Mouse (Mus musculus): Measurements from ENCODE around the gene Aip. TPM values are rescaled to one million over a fixed set of nuclear protein-coding genes. Genes with fewer than 3 reads are reported as not detected.

Aip gene
- polyA plus RNA-seq, 1 experiment from 2014 or later = 97.5 TPM

GRCm38 (mm10) chr19:4086156-4086555 lies 39.5 kb downstream of the Aip start:
- WGBS = 93% methylated on average over 15 of the region's 15 CpGs
- Histone ChIP-seq H3K4me3 (ENCODE audit: low read length) (no peak overlapping the region), H3K4me2 (replicated peaks; ENCODE audit: low read depth, low read length) (no peak overlapping the region), H3K9me3 (ENCODE audit: control insufficient read depth, low read length) (no peaks in the 10 kb centered on the region), H3K27me3 (ENCODE audit: control insufficient read depth, insufficient read depth, low read length) (no peaks in the 10 kb centered on the region), H3K36me3 (ENCODE audit: control insufficient read depth, insufficient read depth, low read length) (no peaks in the 10 kb centered on the region), H3K4me1 (ENCODE audit: control insufficient read depth, insufficient read depth, low read length) (no peaks in the 10 kb centered on the region), H3K9ac (ENCODE audit: low read depth, low read length) (no peak overlapping the region), H3K27ac (ENCODE audit: low read depth, low read length) (no peak overlapping the region)
- ATAC-seq (ENCODE audit: low FRiP score, low TSS enrichment) = no peak

- no peaks in the 10 kb centered on the region for H3K9me3 ChIP-seq (ENCODE audit: control insufficient read depth, low read length)
- no peaks in the 10 kb centered on the region for H3K36me3 ChIP-seq (ENCODE audit: control insufficient read depth, insufficient read depth, low read length)
- 70% methylated on average over 1 of the region's 1 CpGs for WGBS
- H3K9ac ChIP-seq (ENCODE audit: low read depth, low read length) = no peak overlapping the region
- H3K4me1 ChIP-seq (ENCODE audit: control insufficient read depth, insufficient read depth, low read length) = no peaks in the 10 kb centered on the region
- no peak overlapping the region for H3K27ac ChIP-seq (ENCODE audit: low read depth, low read length)
- H3K4me3 ChIP-seq (ENCODE audit: low read length) = no peak overlapping the region
- no peak overlapping the region for H3K4me2 ChIP-seq (replicated peaks; ENCODE audit: low read depth, low read length)
- no peaks in the 10 kb centered on the region for H3K27me3 ChIP-seq (ENCODE audit: control insufficient read depth, insufficient read depth, low read length)
- no peak for ATAC-seq (ENCODE audit: low FRiP score, low TSS enrichment)
Measured at GRCm38 (mm10) chr19:4084984-4085383, 40.7 kb downstream of the Aip start.

GRCm38 (mm10) chr19:4083826-4084225 lies 41.8 kb downstream of the Aip start:
- Histone ChIP-seq H3K27ac (ENCODE audit: low read depth, low read length) (no peak overlapping the region), H3K9ac (ENCODE audit: low read depth, low read length) (no peak overlapping the region), H3K4me2 (replicated peaks; ENCODE audit: low read depth, low read length) (no peak overlapping the region), H3K4me3 (ENCODE audit: low read length) (no peak overlapping the region), H3K27me3 (ENCODE audit: control insufficient read depth, insufficient read depth, low read length) (no peaks in the 10 kb centered on the region), H3K9me3 (ENCODE audit: control insufficient read depth, low read length) (no peaks in the 10 kb centered on the region), H3K36me3 (ENCODE audit: control insufficient read depth, insufficient read depth, low read length) (no peaks in the 10 kb centered on the region), H3K4me1 (ENCODE audit: control insufficient read depth, insufficient read depth, low read length) (no peaks in the 10 kb centered on the region)
- WGBS = 21% methylated on average over 8 of the region's 8 CpGs
- no peak for ATAC-seq (ENCODE audit: low FRiP score, low TSS enrichment)

GRCm38 (mm10) chr19:4083316-4083715 lies 42.3 kb downstream of the Aip start:
- no peak overlapping the region for H3K4me3 ChIP-seq (ENCODE audit: low read length)
- no peaks in the 10 kb centered on the region for H3K9me3 ChIP-seq (ENCODE audit: control insufficient read depth, low read length)
- ATAC-seq (ENCODE audit: low FRiP score, low TSS enrichment) = no peak
- H3K36me3 ChIP-seq (ENCODE audit: control insufficient read depth, insufficient read depth, low read length) = no peaks in the 10 kb centered on the region
- H3K27ac ChIP-seq (ENCODE audit: low read depth, low read length) = no peak overlapping the region
- no peak overlapping the region for H3K9ac ChIP-seq (ENCODE audit: low read depth, low read length)
- WGBS = 92% methylated on average over 7 of the region's 7 CpGs
- H3K27me3 ChIP-seq (ENCODE audit: control insufficient read depth, insufficient read depth, low read length) = no peaks in the 10 kb centered on the region
- no peak overlapping the region for H3K4me2 ChIP-seq (replicated peaks; ENCODE audit: low read depth, low read length)
- H3K4me1 ChIP-seq (ENCODE audit: control insufficient read depth, insufficient read depth, low read length) = no peaks in the 10 kb centered on the region

- no peak for ATAC-seq (ENCODE audit: low FRiP score, low TSS enrichment)
- H3K27ac ChIP-seq (ENCODE audit: low read depth, low read length) = no peak overlapping the region
- H3K4me3 ChIP-seq (ENCODE audit: low read length) = no peak overlapping the region
- whole genome bisulfite sequencing = 84% methylated on average over 11 of the region's 11 CpGs
- no peaks in the 10 kb centered on the region for H3K36me3 ChIP-seq (ENCODE audit: control insufficient read depth, insufficient read depth, low read length)
- H3K4me2 ChIP-seq (replicated peaks; ENCODE audit: low read depth, low read length) = no peak overlapping the region
- no peaks in the 10 kb centered on the region for H3K27me3 ChIP-seq (ENCODE audit: control insufficient read depth, insufficient read depth, low read length)
- H3K9me3 ChIP-seq (ENCODE audit: control insufficient read depth, low read length) = no peaks in the 10 kb centered on the region
- no peaks in the 10 kb centered on the region for H3K4me1 ChIP-seq (ENCODE audit: control insufficient read depth, insufficient read depth, low read length)
- H3K9ac ChIP-seq (ENCODE audit: low read depth, low read length) = no peak overlapping the region
Measured at GRCm38 (mm10) chr19:4082219-4082965, 43.3 kb downstream of the Aip start.

- no peaks in the 10 kb centered on the region for H3K4me1 ChIP-seq (ENCODE audit: control insufficient read depth, insufficient read depth, low read length)
- no peaks in the 10 kb centered on the region for H3K36me3 ChIP-seq (ENCODE audit: control insufficient read depth, insufficient read depth, low read length)
- no peak within 1 kb of the TSS for H3K4me3 ChIP-seq (ENCODE audit: low read length)
- 49% methylated on average over 3 of the region's 3 CpGs for WGBS
- H3K27me3 ChIP-seq (ENCODE audit: control insufficient read depth, insufficient read depth, low read length) = no peaks in the 10 kb centered on the region
- H3K9ac ChIP-seq (ENCODE audit: low read depth, low read length) = no peak within 1 kb of the TSS
- no peak within 1 kb of the TSS for H3K4me2 ChIP-seq (replicated peaks; ENCODE audit: low read depth, low read length)
- no peaks in the 10 kb centered on the region for H3K9me3 ChIP-seq (ENCODE audit: control insufficient read depth, low read length)
- no peak for ATAC-seq (ENCODE audit: low FRiP score, low TSS enrichment)
- H3K27ac ChIP-seq (ENCODE audit: low read depth, low read length) = no peak within 1 kb of the TSS
Measured at GRCm38 (mm10) chr19:4081394-4081793, 44.3 kb downstream of the Aip start, which contains the start of gene Cabp2. Cabp2 (plus strand) TSS chr19:4081578.

GRCm38 (mm10) chr19:4080511-4081009 lies 45.1 kb downstream of the Aip start:
- no peaks in the 10 kb centered on the region for H3K27me3 ChIP-seq (ENCODE audit: control insufficient read depth, insufficient read depth, low read length)
- 64% methylated on average over 8 of the region's 8 CpGs for WGBS
- H3K36me3 ChIP-seq (ENCODE audit: control insufficient read depth, insufficient read depth, low read length) = no peaks in the 10 kb centered on the region
- no peaks in the 10 kb centered on the region for H3K9me3 ChIP-seq (ENCODE audit: control insufficient read depth, low read length)
- no peak overlapping the region for H3K4me3 ChIP-seq (ENCODE audit: low read length)
- H3K9ac ChIP-seq (ENCODE audit: low read depth, low read length) = no peak overlapping the region
- H3K4me1 ChIP-seq (ENCODE audit: control insufficient read depth, insufficient read depth, low read length) = no peaks in the 10 kb centered on the region
- H3K4me2 ChIP-seq (replicated peaks; ENCODE audit: low read depth, low read length) = no peak overlapping the region
- no peak for ATAC-seq (ENCODE audit: low FRiP score, low TSS enrichment)
- H3K27ac ChIP-seq (ENCODE audit: low read depth, low read length) = no peak overlapping the region

- H3K27ac ChIP-seq (ENCODE audit: low read depth, low read length) = no peak overlapping the region
- no peak for ATAC-seq (ENCODE audit: low FRiP score, low TSS enrichment)
- no peaks in the 10 kb centered on the region for H3K4me1 ChIP-seq (ENCODE audit: control insufficient read depth, insufficient read depth, low read length)
- H3K9me3 ChIP-seq (ENCODE audit: control insufficient read depth, low read length) = no peaks in the 10 kb centered on the region
- H3K36me3 ChIP-seq (ENCODE audit: control insufficient read depth, insufficient read depth, low read length) = no peaks in the 10 kb centered on the region
- no peak overlapping the region for H3K9ac ChIP-seq (ENCODE audit: low read depth, low read length)
- no peak overlapping the region for H3K4me2 ChIP-seq (replicated peaks; ENCODE audit: low read depth, low read length)
- WGBS = 90% methylated on average over 1 of the region's 1 CpGs
- no peak overlapping the region for H3K4me3 ChIP-seq (ENCODE audit: low read length)
- H3K27me3 ChIP-seq (ENCODE audit: control insufficient read depth, insufficient read depth, low read length) = no peaks in the 10 kb centered on the region
Measured at GRCm38 (mm10) chr19:4079594-4079993, 46.1 kb downstream of the Aip start.

- no peaks in the 10 kb centered on the region for H3K36me3 ChIP-seq (ENCODE audit: control insufficient read depth, insufficient read depth, low read length)
- H3K9me3 ChIP-seq (ENCODE audit: control insufficient read depth, low read length) = no peaks in the 10 kb centered on the region
- H3K4me2 ChIP-seq (replicated peaks; ENCODE audit: low read depth, low read length) = no peak overlapping the region
- H3K27me3 ChIP-seq (ENCODE audit: control insufficient read depth, insufficient read depth, low read length) = no peaks in the 10 kb centered on the region
- 86% methylated on average over 1 of the region's 1 CpGs for WGBS
- no peak for ATAC-seq (ENCODE audit: low FRiP score, low TSS enrichment)
- H3K27ac ChIP-seq (ENCODE audit: low read depth, low read length) = no peak overlapping the region
- no peak overlapping the region for H3K9ac ChIP-seq (ENCODE audit: low read depth, low read length)
- no peaks in the 10 kb centered on the region for H3K4me1 ChIP-seq (ENCODE audit: control insufficient read depth, insufficient read depth, low read length)
- H3K4me3 ChIP-seq (ENCODE audit: low read length) = no peak overlapping the region
Measured at GRCm38 (mm10) chr19:4075531-4075930, 50.1 kb downstream of the Aip start.
